Mouse (Mus musculus) embryonic facial prominence, embryonic 11.5 days (tissue): ENCODE measurements around the gene Cldn10. TPM values are rescaled to one million over a fixed set of nuclear protein-coding genes. Genes with fewer than 3 reads are reported as not detected.
A peak's percentile ranks its signal among the peaks of the same experiment; 100 is the strongest.

Source experiments
- ATAC-seq: fragments of 200-750 bp; cut with Nextera tagmentation; replicated peaks from 2 replicates; pipeline ENCODE4 v1.8.0; 2017; ENCODE audit warnings: low read depth; ENCODE audit not compliant: insufficient number of reproducible peaks, low FRiP score, low TSS enrichment
- DNase-seq: peaks from one replicate; pipeline ENCODE4 v3.0.0-alpha.2; 2015; ENCODE audit warnings: low spot score
- H3K27ac ChIP-seq: fragments of 300-500 bp; sonication (generic); replicated peaks from 2 replicates; pipeline ENCODE4 v1.5.1; 2014; ENCODE audit warnings: mild to moderate bottlenecking, low read depth, low read length, control low read depth
- H3K27me3 ChIP-seq: fragments of 300-500 bp; sonication (generic); 2 replicates; pipeline ENCODE4 v1.6.1; 2014; ENCODE audit warnings: mild to moderate bottlenecking, low read length, moderate library complexity, mixed read lengths; ENCODE audit not compliant: control insufficient read depth, insufficient read depth
- H3K36me3 ChIP-seq: fragments of 300-500 bp; sonication (generic); replicated peaks from 2 replicates; pipeline ENCODE4 v1.6.1; 2014; ENCODE audit warnings: low read depth, mild to moderate bottlenecking, low read length, moderate library complexity, mixed read lengths; ENCODE audit not compliant: control insufficient read depth, insufficient read depth
- H3K4me1 ChIP-seq: fragments of 300-500 bp; sonication (generic); 2 replicates; pipeline ENCODE4 v1.6.1; 2014; ENCODE audit warnings: low read length, mixed read lengths; ENCODE audit not compliant: control insufficient read depth, insufficient read depth
- H3K4me2 ChIP-seq: fragments of 300-500 bp; sonication (generic); 2 replicates; pipeline ENCODE4 v1.6.1; 2014; ENCODE audit warnings: low read depth, mild to moderate bottlenecking, control low read depth, low read length, moderate library complexity
- H3K4me3 ChIP-seq: fragments of 300-500 bp; sonication (generic); 2 replicates; pipeline ENCODE4 v1.5.1; 2014; ENCODE audit warnings: low read depth, low read length, control low read depth
- H3K9ac ChIP-seq: fragments of 300-500 bp; sonication (generic); replicated peaks from 2 replicates; pipeline ENCODE4 v1.6.1; 2014; ENCODE audit warnings: mild to moderate bottlenecking, control low read depth, low read length
- H3K9me3 ChIP-seq: fragments of 300-500 bp; sonication (generic); replicated peaks from 2 replicates; pipeline ENCODE4 v1.6.1; 2016; ENCODE audit warnings: mild to moderate bottlenecking, low read length, inconsistent platforms, mixed read lengths; ENCODE audit not compliant: control insufficient read depth
- WGBS: fragments of 180-500 bp; shearing (Covaris S2); extraction: QIAGEN DNeasy Blood & Tissue Kit; methylation state at CpG from one replicate; pipeline ENCODE4 v1.1.7; 2014; 5-methylcytosine and 5-hydroxymethylcytosine counted together
- polyA plus RNA-seq: library from polyadenylated mRNA; unstranded; fragments of >200 nt; fragmentation: Nextera tagmentation; extraction: Ambion mirVana; gene quantifications from 2 replicates; pipeline ENCODE4 v1.2.1, GENCODE M21; 2014

The Cldn10 gene
- 2.1 and 2.2 TPM in 2 replicates for polyA plus RNA-seq

- Histone ChIP-seq H3K4me3 (no peak within 1 kb of the TSS), H3K9ac (no peak within 1 kb of the TSS), H3K27ac (no peak within 1 kb of the TSS), H3K4me2 (no peak within 1 kb of the TSS), H3K4me1 (no peaks in the 10 kb centered on the region), H3K36me3 (no peaks in the 10 kb centered on the region), H3K9me3 (no peaks in the 10 kb centered on the region), H3K27me3 (no peaks in the 10 kb centered on the region)
- WGBS: 65% methylated on average over 4 of the region's 4 CpGs
- DNase-seq: no peak
- no peak for ATAC-seq
These were observed at the start of gene Cldn10 for GRCm38 (mm10) chr14:118787621-118788020. Gene Cldn10 (plus strand): TSS chr14:118787908.

GRCm38 (mm10) chr14:118741780-118742179 is 45.9 kb upstream of the Cldn10 start:
- no peak overlapping the region for H3K27ac ChIP-seq
- H3K4me3 ChIP-seq: no peak overlapping the region
- no peaks in the 10 kb centered on the region for H3K36me3 ChIP-seq
- H3K4me2 ChIP-seq: no peak overlapping the region
- H3K27me3 ChIP-seq: no peaks in the 10 kb centered on the region
- H3K9ac ChIP-seq: no peak overlapping the region
- DNase-seq (no peak), ATAC-seq (no peak)
- no peaks in the 10 kb centered on the region for H3K9me3 ChIP-seq
- H3K4me1 ChIP-seq: no peaks in the 10 kb centered on the region

GRCm38 (mm10) chr14:118742862-118743261 is 44.8 kb upstream of the Cldn10 start:
- WGBS: 79% methylated on average over 5 of the region's 5 CpGs
- ATAC-seq (no peak), DNase-seq (no peak)
- Histone ChIP-seq H3K4me1 (no peaks in the 10 kb centered on the region), H3K4me3 (no peak overlapping the region), H3K36me3 (no peaks in the 10 kb centered on the region), H3K27ac (no peak overlapping the region), H3K4me2 (no peak overlapping the region), H3K27me3 (no peaks in the 10 kb centered on the region), H3K9me3 (no peaks in the 10 kb centered on the region), H3K9ac (no peak overlapping the region)

GRCm38 (mm10) chr14:118749068-118749467 is 38.6 kb upstream of the Cldn10 start:
- ATAC-seq (no peak), DNase-seq (no peak)
- H3K4me2 ChIP-seq: no peak overlapping the region
- no peaks in the 10 kb centered on the region for H3K4me1 ChIP-seq
- H3K36me3 ChIP-seq: no peaks in the 10 kb centered on the region
- H3K9me3 ChIP-seq: no peaks in the 10 kb centered on the region
- H3K27me3 ChIP-seq: no peaks in the 10 kb centered on the region
- WGBS: 91% methylated on average over 2 of the region's 2 CpGs
- H3K27ac ChIP-seq: no peak overlapping the region
- H3K9ac ChIP-seq: no peak overlapping the region
- H3K4me3 ChIP-seq: no peak overlapping the region

GRCm38 (mm10) chr14:118749715-118750114 is 38.0 kb upstream of the Cldn10 start:
- Histone ChIP-seq H3K27ac (no peak overlapping the region), H3K4me1 (no peaks in the 10 kb centered on the region), H3K27me3 (no peaks in the 10 kb centered on the region), H3K4me2 (no peak overlapping the region), H3K36me3 (no peaks in the 10 kb centered on the region), H3K9ac (no peak overlapping the region), H3K9me3 (no peaks in the 10 kb centered on the region), H3K4me3 (no peak overlapping the region)
- DNase-seq (no peak), ATAC-seq (no peak)
- 52% methylated on average over 4 of the region's 4 CpGs for whole genome bisulfite sequencing

- WGBS: 80% methylated on average over 6 of the region's 6 CpGs
- no peak overlapping the region for H3K27ac ChIP-seq
- peak; percentile 49; the same call in 1 of the 2 replicates for ATAC-seq
These were observed 37.1 kb upstream of the Cldn10 start for GRCm38 (mm10) chr14:118750505-118751192.

GRCm38 (mm10) chr14:118751193-118751753 is 36.4 kb upstream of the Cldn10 start:
- Histone ChIP-seq H3K4me1 (no peaks in the 10 kb centered on the region), H3K27ac (no peak overlapping the region), H3K4me3 (no peak overlapping the region), H3K27me3 (no peaks in the 10 kb centered on the region), H3K9ac (no peak overlapping the region), H3K36me3 (no peaks in the 10 kb centered on the region), H3K4me2 (no peak overlapping the region), H3K9me3 (no peaks in the 10 kb centered on the region)
- DNase-seq: no peak
- 86% methylated on average over 8 of the region's 8 CpGs for WGBS
- ATAC-seq: no peak

More at GRCm38 (mm10) chr14:118750505-118751192, 37.1 kb upstream of the Cldn10 start:
- Histone ChIP-seq H3K4me1 (no peaks in the 10 kb centered on the region), H3K36me3 (no peaks in the 10 kb centered on the region), H3K9me3 (no peaks in the 10 kb centered on the region), H3K4me2 (no peak overlapping the region), H3K4me3 (no peak overlapping the region), H3K27me3 (no peaks in the 10 kb centered on the region), H3K9ac (no peak overlapping the region)
- DNase-seq: no peak

- no peaks in the 10 kb centered on the region for H3K9me3 ChIP-seq
- DNase-seq (no peak), ATAC-seq (no peak)
- no peak overlapping the region for H3K4me3 ChIP-seq
- 82% methylated on average over 4 of the region's 4 CpGs for WGBS
- H3K4me1 ChIP-seq: no peaks in the 10 kb centered on the region
- H3K9ac ChIP-seq: no peak overlapping the region
- H3K27me3 ChIP-seq: no peaks in the 10 kb centered on the region
- H3K4me2 ChIP-seq: no peak overlapping the region
- no peak overlapping the region for H3K27ac ChIP-seq
- H3K36me3 ChIP-seq: no peaks in the 10 kb centered on the region
These were observed 31.7 kb upstream of the Cldn10 start for GRCm38 (mm10) chr14:118756015-118756414.
